Mouse (Mus musculus) lung, embryonic 16.5 days (tissue): Measurements from ENCODE around the gene Dhps. TPM values are rescaled to one million over a fixed set of nuclear protein-coding genes. Genes with fewer than 3 reads are reported as not detected.

ENCODE experiments used
- ATAC-seq: fragments of 200-750 bp; cut with Nextera tagmentation; 2 replicates; pipeline ENCODE4 v1.8.0; 2017; ENCODE audit warnings: low read depth, mild to moderate bottlenecking, moderate library complexity
- H3K27ac ChIP-seq: fragments of 300-500 bp; sonication (generic); 2 replicates; pipeline ENCODE4 v1.5.1; 2014; ENCODE audit warnings: mild to moderate bottlenecking, control low read depth, low read length
- H3K27me3 ChIP-seq: fragments of 300-500 bp; sonication (generic); 2 replicates; pipeline ENCODE4 v1.6.1; 2014; ENCODE audit warnings: low read depth, low read length, mixed read lengths; ENCODE audit not compliant: control insufficient read depth, insufficient read depth
- H3K36me3 ChIP-seq: fragments of 300-500 bp; sonication (generic); 2 replicates; pipeline ENCODE4 v1.6.1; 2014; ENCODE audit warnings: low read length; ENCODE audit not compliant: control insufficient read depth, insufficient read depth
- H3K4me1 ChIP-seq: fragments of 300-500 bp; sonication (generic); replicated peaks from 2 replicates; pipeline ENCODE4 v1.6.1; 2014; ENCODE audit warnings: low read length, mixed read lengths; ENCODE audit not compliant: control insufficient read depth, insufficient read depth
- H3K4me2 ChIP-seq: fragments of 300-500 bp; sonication (generic); 2 replicates; pipeline ENCODE4 v1.6.1; 2014; ENCODE audit warnings: low read depth, low read length, control low read depth
- H3K4me3 ChIP-seq: fragments of 300-500 bp; sonication (generic); 2 replicates; pipeline ENCODE4 v1.5.1; 2014; ENCODE audit warnings: mild to moderate bottlenecking, low read length, control low read depth
- H3K9ac ChIP-seq: fragments of 300-500 bp; sonication (generic); 2 replicates; pipeline ENCODE4 v1.6.1; 2014; ENCODE audit warnings: low read length, control low read depth
- H3K9me3 ChIP-seq: fragments of 300-500 bp; sonication (generic); 2 replicates; pipeline ENCODE4 v1.6.1; 2016; ENCODE audit warnings: low read length; ENCODE audit not compliant: control insufficient read depth
- WGBS: fragments of 180-500 bp; shearing (Covaris S2); extraction: QIAGEN DNeasy Blood & Tissue Kit; methylation state at CpG from one replicate; pipeline ENCODE4 v1.1.7; 2014; 5-methylcytosine and 5-hydroxymethylcytosine counted together
- polyA plus RNA-seq: library from polyadenylated mRNA; unstranded; fragments of >200 nt; fragmentation: Nextera tagmentation; extraction: Ambion mirVana; gene quantifications from 2 replicates; pipeline ENCODE4 v1.2.1, GENCODE M21; 2015

The Dhps gene
- polyA plus RNA-seq, 1 experiment from 2014 or later, result 51.9 TPM

DNA sequence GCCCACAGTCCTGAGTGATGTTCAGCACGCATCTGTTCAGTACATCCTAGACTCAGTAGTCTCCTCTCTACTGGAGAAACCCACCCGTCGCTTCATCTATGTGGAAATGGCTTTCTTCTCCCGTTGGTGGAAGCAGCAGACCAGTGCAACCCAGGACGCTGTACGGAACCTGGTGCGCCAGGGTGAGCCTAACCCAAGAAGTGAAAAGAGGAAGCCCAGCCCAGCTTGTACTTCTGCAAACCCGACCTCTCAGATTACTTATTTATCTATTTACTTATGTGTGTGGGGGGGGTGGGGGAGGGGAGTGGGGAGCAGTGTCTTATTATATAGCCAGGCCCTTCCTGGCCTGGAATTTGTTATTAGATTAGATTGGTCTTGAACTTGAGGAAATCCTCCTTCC lies 13.1 kb downstream of the Dhps start:
- no peak overlapping the region for H3K4me3 ChIP-seq
- H3K27me3 ChIP-seq, result no peaks in the 10 kb centered on the region
- H3K9ac ChIP-seq, result no peak overlapping the region
- H3K27ac ChIP-seq, result no peak overlapping the region
- H3K4me2 ChIP-seq, result no peak overlapping the region
- ATAC-seq, result no peak
- WGBS, result 80% methylated on average over 8 of the region's 8 CpGs
- H3K36me3 ChIP-seq, result peaks cover 15% of the 10 kb centered on the region
- H3K9me3 ChIP-seq, result no peaks in the 10 kb centered on the region
- H3K4me1 ChIP-seq, result peaks cover 23% of the 10 kb centered on the region

DNA sequence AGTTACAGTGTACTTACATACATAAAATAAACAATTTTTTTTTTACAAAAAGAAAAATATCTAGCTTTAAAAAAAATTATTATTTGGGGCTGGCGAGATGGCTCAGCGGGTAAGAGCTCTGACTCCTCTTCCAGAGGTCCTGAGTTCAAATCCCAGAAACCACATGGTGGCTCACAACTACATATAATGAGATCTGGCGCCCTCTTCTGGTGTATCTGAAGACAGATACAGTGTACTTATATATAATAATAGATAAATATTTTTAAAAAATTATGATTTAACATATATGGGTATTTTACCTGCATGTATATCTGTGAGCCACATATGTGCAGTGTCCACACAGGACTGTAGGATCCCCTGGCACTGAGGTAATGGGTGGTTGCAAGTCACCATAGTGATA lies 14.7 kb downstream of the Dhps start:
- Histone ChIP-seq H3K36me3 (peaks cover 18% of the 10 kb centered on the region), H3K4me2 (no peak overlapping the region), H3K4me3 (no peak overlapping the region), H3K4me1 (peaks cover 18% of the 10 kb centered on the region), H3K27ac (no peak overlapping the region), H3K9ac (no peak overlapping the region), H3K27me3 (no peaks in the 10 kb centered on the region), H3K9me3 (no peaks in the 10 kb centered on the region)
- no peak for ATAC-seq
- 76% methylated on average over 3 of the region's 3 CpGs for WGBS

DNA sequence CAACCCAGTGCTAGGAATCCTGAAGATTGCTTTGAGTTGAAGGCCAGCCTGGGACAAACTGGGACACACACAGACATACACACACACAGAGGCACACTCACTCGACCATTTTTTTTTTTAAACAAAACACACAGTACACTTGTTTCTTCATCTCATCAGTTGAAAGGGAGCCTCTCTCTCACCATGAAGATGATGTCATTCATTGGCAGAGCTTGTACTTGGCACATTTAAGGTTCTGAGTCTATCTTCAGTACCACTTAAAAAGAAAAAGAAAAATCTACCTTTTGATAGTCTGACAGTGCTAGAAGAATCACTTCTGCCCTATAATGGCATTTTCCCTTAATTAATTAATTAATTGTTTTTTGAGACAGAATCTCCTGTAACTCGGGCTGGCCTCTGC lies 17.2 kb downstream of the Dhps start:
- Histone ChIP-seq H3K4me3 (no peak overlapping the region), H3K4me2 (no peak overlapping the region), H3K27me3 (no peaks in the 10 kb centered on the region), H3K4me1 (peaks cover 4% of the 10 kb centered on the region), H3K9me3 (no peaks in the 10 kb centered on the region), H3K9ac (no peak overlapping the region), H3K27ac (no peak overlapping the region), H3K36me3 (peaks cover 20% of the 10 kb centered on the region)
- no peak for ATAC-seq
- WGBS, result 70% methylated on average over 2 of the region's 2 CpGs

DNA sequence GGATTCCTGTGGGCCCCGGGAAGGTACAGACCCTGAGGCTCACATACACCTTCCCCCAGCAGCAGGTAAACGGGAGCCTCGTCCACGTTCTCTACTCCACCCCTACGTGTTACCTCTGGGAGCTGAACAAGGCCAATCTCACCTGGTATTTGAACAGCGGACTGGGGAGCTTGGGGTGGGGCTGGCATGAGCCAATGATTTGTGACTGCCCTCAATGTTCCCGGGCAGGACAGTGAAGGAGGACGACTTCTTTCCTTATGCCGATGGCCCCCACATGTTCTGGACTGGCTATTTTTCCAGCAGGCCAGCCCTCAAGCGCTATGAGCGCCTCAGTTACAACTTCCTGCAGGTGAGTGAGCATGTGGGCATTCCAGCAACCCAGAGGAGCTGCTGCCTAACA lies 19.3 kb downstream of the Dhps start:
- no peak overlapping the region for H3K9ac ChIP-seq
- H3K4me1 ChIP-seq, result no peaks in the 10 kb centered on the region
- no peaks in the 10 kb centered on the region for H3K9me3 ChIP-seq
- WGBS, result 81% methylated on average over 11 of the region's 11 CpGs
- ATAC-seq, result no peak
- no peak overlapping the region for H3K4me3 ChIP-seq
- no peaks in the 10 kb centered on the region for H3K27me3 ChIP-seq
- H3K27ac ChIP-seq, result no peak overlapping the region
- H3K36me3 ChIP-seq, result peaks cover 21% of the 10 kb centered on the region
- no peak overlapping the region for H3K4me2 ChIP-seq

DNA sequence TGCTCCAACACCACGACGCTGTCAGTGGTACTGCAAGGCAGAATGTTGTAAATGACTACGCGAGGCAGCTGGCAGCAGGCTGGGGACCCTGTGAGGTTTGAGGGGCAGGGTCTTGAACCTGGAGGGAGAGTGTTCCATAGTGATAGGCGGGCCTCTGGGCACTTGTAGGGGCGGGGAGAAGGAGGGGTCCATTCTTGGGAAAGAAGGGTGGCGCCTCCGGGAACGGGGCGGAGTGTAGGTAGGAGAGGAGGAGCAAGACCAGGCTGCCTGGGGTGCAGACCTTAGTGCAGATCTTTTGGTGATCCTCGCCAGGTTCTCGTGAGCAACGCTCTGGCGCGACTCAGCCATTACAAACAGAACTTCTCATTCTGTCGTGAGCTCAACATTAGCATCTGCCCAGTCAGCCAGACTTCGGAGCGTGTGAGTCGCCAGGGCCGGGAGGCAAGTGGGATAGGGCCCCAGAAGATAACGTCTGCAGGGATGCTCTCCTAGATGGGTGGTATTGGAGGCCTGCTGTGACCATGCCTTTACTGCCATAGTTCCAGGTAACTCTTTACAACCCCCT lies 20.1 kb downstream of the Dhps start:
- ATAC-seq, result no peak

DNA sequence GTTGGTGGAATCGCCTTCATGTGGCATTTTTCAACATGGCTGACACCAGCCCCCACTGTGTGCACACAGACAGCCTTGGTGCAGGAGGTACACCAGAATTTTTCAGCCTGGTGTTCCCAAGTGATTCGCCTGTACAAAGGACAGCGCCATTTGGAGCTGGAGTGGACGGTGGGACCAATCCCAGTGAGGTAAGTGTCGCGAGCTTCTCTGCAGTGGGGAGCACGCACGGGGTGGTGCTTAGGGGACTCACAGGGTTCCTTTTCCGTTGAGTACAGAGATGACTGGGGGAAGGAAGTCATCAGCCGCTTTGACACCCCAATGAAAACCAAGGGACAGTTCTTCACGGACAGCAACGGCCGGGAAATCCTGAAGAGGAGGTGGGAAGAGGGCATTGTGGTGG lies 23.5 kb downstream of the Dhps start:
- 90% methylated on average over 13 of the region's 13 CpGs for WGBS
- no peak for ATAC-seq

More for the DNA sequence above, 20.1 kb downstream of the Dhps start:
- Histone ChIP-seq H3K4me2 (no peak overlapping the region), H3K27me3 (no peaks in the 10 kb centered on the region), H3K36me3 (peaks cover 18% of the 10 kb centered on the region), H3K9ac (no peak overlapping the region), H3K4me1 (no peaks in the 10 kb centered on the region), H3K27ac (no peak overlapping the region), H3K9me3 (no peaks in the 10 kb centered on the region), H3K4me3 (no peak overlapping the region)
- WGBS, result 36% methylated on average over 21 of the region's 21 CpGs

DNA sequence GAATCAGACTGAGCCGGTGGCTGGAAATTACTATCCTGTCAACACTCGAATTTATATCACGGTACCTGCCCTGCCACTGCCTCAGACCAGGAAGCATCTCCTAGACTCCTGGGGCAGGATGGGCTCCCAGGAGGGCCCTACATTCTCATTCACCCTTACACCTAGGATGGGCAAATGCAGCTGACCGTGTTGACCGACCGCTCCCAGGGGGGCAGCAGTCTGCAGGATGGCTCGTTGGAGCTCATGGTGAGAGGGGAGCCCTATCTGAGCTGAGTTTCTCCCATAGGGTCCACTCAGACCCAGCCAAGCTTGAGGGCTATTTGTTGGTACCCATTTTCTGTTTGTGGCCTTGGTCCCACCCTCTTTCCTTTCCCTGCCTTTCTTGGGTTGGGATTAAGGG lies 24.0 kb downstream of the Dhps start:
- no peak for ATAC-seq
- H3K4me1 ChIP-seq, result no peaks in the 10 kb centered on the region; the same call in 1 of the 2 replicates
- no peak overlapping the region for H3K9ac ChIP-seq
- H3K9me3 ChIP-seq, result no peaks in the 10 kb centered on the region
- H3K27me3 ChIP-seq, result no peaks in the 10 kb centered on the region
- H3K36me3 ChIP-seq, result peaks cover 13% of the 10 kb centered on the region
- H3K4me2 ChIP-seq, result no peak overlapping the region
- no peak overlapping the region for H3K4me3 ChIP-seq
- 93% methylated on average over 7 of the region's 7 CpGs for WGBS
- H3K27ac ChIP-seq, result no peak overlapping the region

More for the DNA sequence above, 23.5 kb downstream of the Dhps start:
- Histone ChIP-seq H3K27ac (no peak overlapping the region), H3K9ac (no peak overlapping the region), H3K4me3 (no peak overlapping the region), H3K4me2 (no peak overlapping the region), H3K4me1 (no peaks in the 10 kb centered on the region; the same call in 1 of the 2 replicates), H3K36me3 (peaks cover 13% of the 10 kb centered on the region), H3K27me3 (no peaks in the 10 kb centered on the region), H3K9me3 (no peaks in the 10 kb centered on the region)

DNA sequence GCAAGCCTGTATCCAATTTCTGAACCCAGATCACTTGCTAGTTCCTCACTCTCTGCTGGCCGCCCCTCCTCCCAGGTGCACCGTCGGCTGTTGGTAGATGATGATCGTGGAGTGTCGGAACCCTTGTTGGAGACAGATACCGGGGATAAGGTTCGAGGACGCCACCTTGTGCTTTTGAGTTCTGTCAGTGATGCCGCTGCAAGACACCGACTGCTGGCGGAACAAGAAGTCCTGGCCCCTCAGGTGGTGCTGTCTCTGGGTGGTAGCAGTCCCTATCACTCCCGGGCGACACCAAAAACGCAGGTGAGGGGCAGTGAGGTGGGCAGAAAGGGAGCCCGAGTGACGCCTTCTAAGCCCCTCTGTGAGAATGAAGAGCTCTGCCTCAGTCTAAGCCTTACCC lies 24.6 kb downstream of the Dhps start:
- Histone ChIP-seq H3K9ac (no peak overlapping the region), H3K9me3 (no peaks in the 10 kb centered on the region), H3K4me1 (no peaks in the 10 kb centered on the region; the same call in 1 of the 2 replicates), H3K4me2 (no peak overlapping the region), H3K4me3 (no peak overlapping the region), H3K27ac (no peak overlapping the region), H3K36me3 (peaks cover 11% of the 10 kb centered on the region), H3K27me3 (no peaks in the 10 kb centered on the region)
- 91% methylated on average over 16 of the region's 16 CpGs for WGBS
- no peak for ATAC-seq

DNA sequence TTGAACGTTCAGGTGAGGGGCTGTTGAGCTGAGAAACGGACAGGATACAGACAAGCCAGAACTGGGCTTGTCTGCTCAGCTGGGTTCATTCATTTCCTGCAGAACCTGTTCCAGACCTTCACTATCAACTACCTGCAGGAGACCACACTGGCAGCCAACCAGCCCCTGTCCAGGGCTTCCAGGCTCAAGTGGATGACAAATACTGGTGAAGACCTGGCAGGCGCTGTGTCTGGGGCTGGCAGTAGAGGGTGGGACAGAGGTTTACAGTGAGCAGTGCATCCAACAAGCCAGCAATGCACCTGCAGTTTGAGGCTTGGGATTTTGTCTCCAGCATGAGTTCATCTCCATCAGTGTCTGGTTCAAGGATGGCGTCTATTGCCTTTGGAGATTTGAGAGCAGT lies 25.3 kb downstream of the Dhps start:
- Histone ChIP-seq H3K9ac (no peak overlapping the region), H3K36me3 (peaks cover 11% of the 10 kb centered on the region), H3K27ac (no peak overlapping the region), H3K4me1 (no peaks in the 10 kb centered on the region; the same call in 1 of the 2 replicates), H3K4me3 (no peak overlapping the region), H3K9me3 (no peaks in the 10 kb centered on the region; the same call in 1 of the 2 replicates), H3K4me2 (no peak overlapping the region), H3K27me3 (no peaks in the 10 kb centered on the region)
- WGBS, result 60% methylated on average over 4 of the region's 4 CpGs
- ATAC-seq, result peak; percentile 49
